Mouse (Mus musculus): ENCODE results near the gene Abca5.
A peak's percentile ranks its signal among the peaks of the same experiment; 100 is the strongest.
"Not testable (repeated sequence)": the region's sequence is repeated elsewhere in the genome, so short reads cannot be mapped to it uniquely, and the experiment has no call there.

The Abca5 gene

GRCm38 (mm10) chr11:110337289-110338245, at the start of gene Abca5:
Gene Abca5 (minus strand): TSS chr11:110337716.
- DNase-seq (ENCODE audit: low read depth, low spot score): peak; percentile 80

- DNase-seq (ENCODE audit: low read depth, low spot score): no peak
Observed at GRCm38 (mm10) chr11:110385487-110385886, 48.0 kb upstream of the Abca5 start.

GRCm38 (mm10) chr11:110380310-110380668, 42.8 kb upstream of the Abca5 start:
- DNase-seq (ENCODE audit: low read depth, low spot score): no peak

- no peak for DNase-seq (ENCODE audit: low read depth, low spot score)
Observed at GRCm38 (mm10) chr11:110379661-110380309, 42.3 kb upstream of the Abca5 start.

GRCm38 (mm10) chr11:110374036-110374435, 36.5 kb upstream of the Abca5 start:
- DNase-seq (ENCODE audit: low read depth, low spot score): no peak

GRCm38 (mm10) chr11:110372266-110372954, 34.9 kb upstream of the Abca5 start:
- no peak for DNase-seq (ENCODE audit: low read depth, low spot score)

GRCm38 (mm10) chr11:110371827-110372226, 34.3 kb upstream of the Abca5 start:
- DNase-seq (ENCODE audit: low read depth, low spot score): no peak

GRCm38 (mm10) chr11:110369312-110370019, 31.9 kb upstream of the Abca5 start:
- no peak for DNase-seq (ENCODE audit: low read depth, low spot score)

- DNase-seq (ENCODE audit: low read depth, low spot score): no peak
Observed at GRCm38 (mm10) chr11:110367638-110368037, 30.1 kb upstream of the Abca5 start.

GRCm38 (mm10) chr11:110366902-110367301, 29.4 kb upstream of the Abca5 start:
- DNase-seq (ENCODE audit: low read depth, low spot score): no peak

- no peak for DNase-seq (ENCODE audit: low read depth, low spot score)
Observed at GRCm38 (mm10) chr11:110365016-110365415, 27.5 kb upstream of the Abca5 start.

- no peak for DNase-seq (ENCODE audit: low read depth, low spot score)
Observed at GRCm38 (mm10) chr11:110357756-110358551, 20.4 kb upstream of the Abca5 start.

- DNase-seq (ENCODE audit: low read depth, low spot score): not testable (repeated sequence)
Observed at GRCm38 (mm10) chr11:110355131-110355530, 17.6 kb upstream of the Abca5 start.

GRCm38 (mm10) chr11:110354261-110354660, 16.7 kb upstream of the Abca5 start:
- no peak for DNase-seq (ENCODE audit: low read depth, low spot score)

GRCm38 (mm10) chr11:110348170-110348569, 10.7 kb upstream of the Abca5 start:
- no peak for DNase-seq (ENCODE audit: low read depth, low spot score)

- DNase-seq (ENCODE audit: low read depth, low spot score): no peak
Observed at GRCm38 (mm10) chr11:110347768-110348167, 10.3 kb upstream of the Abca5 start.

- DNase-seq (ENCODE audit: low read depth, low spot score): no peak
Observed at GRCm38 (mm10) chr11:110336814-110337288, 665 bp downstream of the Abca5 start.

- no peak for DNase-seq (ENCODE audit: low read depth, low spot score)
Observed at GRCm38 (mm10) chr11:110330093-110330492, 7.4 kb downstream of the Abca5 start.

- DNase-seq (ENCODE audit: low read depth, low spot score): no peak
Observed at GRCm38 (mm10) chr11:110322266-110322665, 15.2 kb downstream of the Abca5 start.

GRCm38 (mm10) chr11:110306475-110307168, 30.9 kb downstream of the Abca5 start:
- no peak for DNase-seq (ENCODE audit: low read depth, low spot score)

Data from brain, embryonic 18.5 days (tissue).